Mouse (Mus musculus): ENCODE results near the gene Grifin. TPM values are rescaled to one million over a fixed set of nuclear protein-coding genes. Genes with fewer than 3 reads are reported as not detected.

Grifin gene
- polyA plus RNA-seq (2012; rRNA removed), result not detected in 2 replicates

GRCm38 (mm10) chr5:140564896-140565295, at the start of gene Grifin:
Gene Grifin (minus strand): TSS chr5:140565071.
- DNase-seq (ENCODE audit: low read depth, low spot score), result no peak
- 74% methylated on average over 4 of the region's 4 CpGs for WGBS

- 92% methylated on average over 10 of the region's 10 CpGs for WGBS
- DNase-seq (ENCODE audit: low read depth, low spot score), result no peak
These were observed 49.3 kb upstream of the Grifin start for GRCm38 (mm10) chr5:140614141-140614540.

- no peak for DNase-seq (ENCODE audit: low read depth, low spot score)
- WGBS, result 68% methylated on average over 18 of the region's 18 CpGs
These were observed 47.3 kb upstream of the Grifin start for GRCm38 (mm10) chr5:140612191-140612590.

GRCm38 (mm10) chr5:140611611-140612185, 46.8 kb upstream of the Grifin start:
- 25% methylated on average over 15 of the region's 15 CpGs for WGBS
- DNase-seq (ENCODE audit: low read depth, low spot score), result no peak

GRCm38 (mm10) chr5:140611021-140611583, 46.2 kb upstream of the Grifin start:
- peak; percentile 76 for DNase-seq (ENCODE audit: low read depth, low spot score)
- WGBS, result 9% methylated on average over 21 of the region's 21 CpGs

GRCm38 (mm10) chr5:140610273-140611011, 45.6 kb upstream of the Grifin start:
- no peak for DNase-seq (ENCODE audit: low read depth, low spot score)
- WGBS, result 2% methylated on average over 29 of the region's 30 CpGs

- DNase-seq (ENCODE audit: low read depth, low spot score), result no peak
- 11% methylated on average over 13 of the region's 13 CpGs for WGBS
These were observed 44.8 kb upstream of the Grifin start for GRCm38 (mm10) chr5:140609511-140610272.

- WGBS, result 9% methylated on average over 16 of the region's 16 CpGs
- no peak for DNase-seq (ENCODE audit: low read depth, low spot score)
These were observed 43.8 kb upstream of the Grifin start for GRCm38 (mm10) chr5:140608634-140609015.

GRCm38 (mm10) chr5:140607836-140608633, 43.2 kb upstream of the Grifin start:
- DNase-seq (ENCODE audit: low read depth, low spot score), result no peak
- WGBS, result 2% methylated on average over 17 of the region's 17 CpGs

GRCm38 (mm10) chr5:140607001-140607835, 42.3 kb upstream of the Grifin start, which contains the start of gene Lfng:
Gene Lfng (plus strand): TSS chr5:140607320.
- under 1% methylated on average over 87 of the region's 91 CpGs for WGBS
- DNase-seq (ENCODE audit: low read depth, low spot score), result peak; percentile 89

GRCm38 (mm10) chr5:140606386-140606785, 41.5 kb upstream of the Grifin start:
- no peak for DNase-seq (ENCODE audit: low read depth, low spot score)
- WGBS, result 7% methylated on average over 23 of the region's 23 CpGs

- 20% methylated on average over 3 of the region's 3 CpGs for WGBS
- no peak for DNase-seq (ENCODE audit: low read depth, low spot score)
These were observed 40.4 kb upstream of the Grifin start for GRCm38 (mm10) chr5:140605228-140605627.

- WGBS, result 74% methylated on average over 8 of the region's 8 CpGs
- DNase-seq (ENCODE audit: low read depth, low spot score), result no peak
These were observed 39.5 kb upstream of the Grifin start for GRCm38 (mm10) chr5:140604386-140604785.

GRCm38 (mm10) chr5:140602540-140602939, 37.7 kb upstream of the Grifin start:
- 62% methylated on average over 2 of the region's 2 CpGs for WGBS
- no peak for DNase-seq (ENCODE audit: low read depth, low spot score)

GRCm38 (mm10) chr5:140601712-140602111, 36.8 kb upstream of the Grifin start:
- 89% methylated on average over 12 of the region's 12 CpGs for WGBS
- no peak for DNase-seq (ENCODE audit: low read depth, low spot score)

GRCm38 (mm10) chr5:140599939-140600338, 35.1 kb upstream of the Grifin start:
- DNase-seq (ENCODE audit: low read depth, low spot score), result no peak
- WGBS, result 83% methylated on average over 5 of the region's 5 CpGs

GRCm38 (mm10) chr5:140597787-140598186, 32.9 kb upstream of the Grifin start:
- DNase-seq (ENCODE audit: low read depth, low spot score), result no peak
- 65% methylated on average over 4 of the region's 4 CpGs for whole genome bisulfite sequencing

GRCm38 (mm10) chr5:140596927-140597588, 32.2 kb upstream of the Grifin start:
- DNase-seq (ENCODE audit: low read depth, low spot score), result no peak
- WGBS, result 21% methylated on average over 18 of the region's 18 CpGs

Data from large intestine, adult 2 months (tissue).